Mouse (Mus musculus): ENCODE measurements around the gene Klhl5. TPM values are rescaled to one million over a fixed set of nuclear protein-coding genes. Genes with fewer than 3 reads are reported as not detected.

Gene Klhl5
- polyA plus RNA-seq, 1 experiment from 2014 or later, result 27.5 TPM

DNA sequence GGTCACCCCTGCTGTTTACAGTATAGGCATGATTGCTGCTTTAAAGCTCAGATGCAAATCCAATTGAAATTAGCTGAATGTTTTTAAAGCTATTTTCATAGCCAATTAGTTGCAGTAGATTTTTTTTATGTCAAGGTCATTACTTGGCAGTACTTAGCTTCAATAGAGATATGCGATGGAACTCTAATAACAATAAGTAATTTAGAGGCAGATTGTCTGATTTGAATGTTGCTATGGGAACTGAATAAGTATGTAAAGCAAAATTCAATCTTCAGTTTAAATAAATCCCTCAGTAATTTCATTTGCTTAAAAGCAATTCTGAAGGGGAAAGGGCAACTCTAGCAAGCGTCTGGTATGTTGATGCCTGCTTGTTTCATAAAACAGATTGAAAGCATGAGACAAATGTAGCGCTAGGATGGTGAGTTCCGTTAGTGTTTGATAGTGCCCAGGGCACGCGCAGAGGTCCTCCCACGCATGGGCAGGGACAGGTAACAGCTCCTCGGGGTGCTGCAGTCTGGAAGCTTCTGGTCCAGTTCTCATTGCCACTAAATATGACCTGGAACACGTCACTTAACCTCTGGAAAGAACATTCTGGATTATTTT is 38.3 kb downstream of the Klhl5 start:
- WGBS, result 87% methylated on average over 9 of the region's 9 CpGs
- Histone ChIP-seq H3K9ac (ENCODE audit: low read depth, low read length) (no peak overlapping the region), H3K4me1 (replicated peaks; ENCODE audit: insufficient read depth, low read length) (no peaks in the 10 kb centered on the region), H3K4me2 (ENCODE audit: low read length) (no peak overlapping the region), H3K4me3 (replicated peaks; ENCODE audit: low read depth, low read length) (no peak overlapping the region), H3K36me3 (ENCODE audit: insufficient read depth, low read length) (peaks cover 34% of the 10 kb centered on the region; the same call in 1 of the 2 replicates), H3K27me3 (ENCODE audit: insufficient read depth, low read length) (no peaks in the 10 kb centered on the region), H3K9me3 (replicated peaks; ENCODE audit: low read length) (no peaks in the 10 kb centered on the region), H3K27ac (no peak overlapping the region)
- no peak for TF ChIP-seq CTCF (IDR thresholded peaks at IDR 0.05; ENCODE audit: low read depth)
- no peak for DNase-seq (ENCODE audit: low spot score)
- no peak for ATAC-seq (replicated peaks; ENCODE audit: low FRiP score, low read depth)

GRCm38 (mm10) chr5:65146749-65147148 is 39.4 kb downstream of the Klhl5 start:
- ATAC-seq (replicated peaks; ENCODE audit: low FRiP score, low read depth) (no peak), DNase-seq (ENCODE audit: low spot score) (no peak)
- no peak overlapping the region for H3K4me2 ChIP-seq (ENCODE audit: low read length)
- H3K9me3 ChIP-seq (replicated peaks; ENCODE audit: low read length), result no peaks in the 10 kb centered on the region
- H3K27ac ChIP-seq, result no peak overlapping the region
- H3K4me1 ChIP-seq (replicated peaks; ENCODE audit: insufficient read depth, low read length), result no peaks in the 10 kb centered on the region
- H3K9ac ChIP-seq (ENCODE audit: low read depth, low read length), result no peak overlapping the region
- H3K36me3 ChIP-seq (ENCODE audit: insufficient read depth, low read length), result peaks cover 34% of the 10 kb centered on the region; the same call in 1 of the 2 replicates
- no peak for TF ChIP-seq CTCF (IDR thresholded peaks at IDR 0.05; ENCODE audit: low read depth)
- H3K27me3 ChIP-seq (ENCODE audit: insufficient read depth, low read length), result no peaks in the 10 kb centered on the region
- H3K4me3 ChIP-seq (replicated peaks; ENCODE audit: low read depth, low read length), result no peak overlapping the region
- WGBS, result 87% methylated on average over 6 of the region's 6 CpGs

DNA sequence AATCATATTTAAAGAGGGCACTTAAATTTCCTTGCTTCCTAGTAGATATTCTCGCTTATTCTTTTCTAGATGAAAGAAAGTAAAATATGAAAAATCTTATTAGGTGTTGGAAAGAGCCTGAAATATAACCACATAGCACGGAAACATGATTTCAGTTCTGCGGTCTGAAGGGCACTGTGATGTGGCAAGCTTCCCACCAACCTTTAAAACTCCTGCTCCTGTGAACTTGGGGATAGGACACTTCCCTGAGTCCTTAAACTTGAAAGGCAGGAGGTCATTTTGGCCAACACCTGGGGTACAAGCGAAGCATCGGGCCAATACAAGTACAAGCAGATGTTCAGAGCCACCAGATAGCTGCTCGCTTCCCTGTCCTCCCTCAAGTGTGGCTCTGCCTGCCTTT is 42.4 kb downstream of the Klhl5 start:
- no peak for TF ChIP-seq CTCF (IDR thresholded peaks at IDR 0.05; ENCODE audit: low read depth)
- Histone ChIP-seq H3K27ac (no peak overlapping the region), H3K4me2 (ENCODE audit: low read length) (no peak overlapping the region), H3K9me3 (replicated peaks; ENCODE audit: low read length) (no peaks in the 10 kb centered on the region), H3K36me3 (ENCODE audit: insufficient read depth, low read length) (0 out of 2 replicates have a peak, but pooled peaks cover 25% of the 10 kb centered on the region), H3K4me1 (replicated peaks; ENCODE audit: insufficient read depth, low read length) (no peaks in the 10 kb centered on the region), H3K27me3 (ENCODE audit: insufficient read depth, low read length) (no peaks in the 10 kb centered on the region), H3K4me3 (replicated peaks; ENCODE audit: low read depth, low read length) (no peak overlapping the region), H3K9ac (ENCODE audit: low read depth, low read length) (no peak overlapping the region)
- DNase-seq (ENCODE audit: low spot score), result no peak
- ATAC-seq (replicated peaks; ENCODE audit: low FRiP score, low read depth), result no peak
- 93% methylated on average over 6 of the region's 6 CpGs for WGBS

DNA sequence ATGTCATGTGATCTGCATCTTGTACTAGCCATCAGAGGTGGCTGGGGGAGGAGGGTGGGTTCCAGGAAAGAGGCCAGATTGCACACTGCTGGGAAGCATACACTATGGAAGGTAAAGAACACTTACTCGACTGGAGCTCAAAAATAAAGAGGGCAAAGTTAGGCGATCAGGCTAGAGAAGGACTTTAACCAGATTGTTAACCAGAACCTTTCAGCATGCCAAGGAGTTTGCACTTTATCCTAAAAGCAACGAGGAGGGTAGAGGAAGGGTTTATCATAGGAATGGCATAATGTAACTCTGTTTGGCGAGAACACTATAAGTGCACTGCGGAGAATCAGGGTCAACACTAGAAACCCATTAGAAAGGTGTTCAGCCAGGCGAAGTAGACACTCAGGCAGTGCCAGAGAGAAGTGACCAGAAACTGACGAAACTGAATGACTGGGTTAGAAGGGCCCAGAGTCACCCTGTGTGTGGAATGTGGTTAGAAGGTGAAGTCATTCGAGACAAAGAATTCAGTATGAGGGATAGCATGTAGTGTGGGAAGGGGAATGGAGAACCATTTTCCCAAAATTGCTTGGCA is 43.1 kb downstream of the Klhl5 start:
- no peak for DNase-seq (ENCODE audit: low spot score)
- Histone ChIP-seq H3K4me3 (replicated peaks; ENCODE audit: low read depth, low read length) (no peak overlapping the region), H3K4me1 (replicated peaks; ENCODE audit: insufficient read depth, low read length) (no peaks in the 10 kb centered on the region), H3K36me3 (ENCODE audit: insufficient read depth, low read length) (0 out of 2 replicates have a peak, but pooled peaks cover 21% of the 10 kb centered on the region), H3K27ac (no peak overlapping the region; the same call in 1 of the 2 replicates), H3K4me2 (ENCODE audit: low read length) (no peak overlapping the region), H3K9me3 (replicated peaks; ENCODE audit: low read length) (no peaks in the 10 kb centered on the region), H3K9ac (ENCODE audit: low read depth, low read length) (no peak overlapping the region), H3K27me3 (ENCODE audit: insufficient read depth, low read length) (no peaks in the 10 kb centered on the region)
- no peak for ATAC-seq (replicated peaks; ENCODE audit: low FRiP score, low read depth)
- WGBS, result 74% methylated on average over 8 of the region's 8 CpGs
- TF ChIP-seq CTCF (IDR thresholded peaks at IDR 0.05; ENCODE audit: low read depth), result no peak

- H3K36me3 ChIP-seq (ENCODE audit: insufficient read depth, low read length), result 0 out of 2 replicates have a peak, but pooled peaks cover 21% of the 10 kb centered on the region
- 89% methylated on average over 3 of the region's 3 CpGs for WGBS
- no peak overlapping the region for H3K27ac ChIP-seq
- H3K4me3 ChIP-seq (replicated peaks; ENCODE audit: low read depth, low read length), result no peak overlapping the region
- no peak for ATAC-seq (replicated peaks; ENCODE audit: low FRiP score, low read depth)
- no peaks in the 10 kb centered on the region for H3K4me1 ChIP-seq (replicated peaks; ENCODE audit: insufficient read depth, low read length)
- no peak for DNase-seq (ENCODE audit: low spot score)
- H3K27me3 ChIP-seq (ENCODE audit: insufficient read depth, low read length), result no peaks in the 10 kb centered on the region
- H3K9ac ChIP-seq (ENCODE audit: low read depth, low read length), result no peak overlapping the region
- H3K9me3 ChIP-seq (replicated peaks; ENCODE audit: low read length), result no peaks in the 10 kb centered on the region
- TF ChIP-seq CTCF (IDR thresholded peaks at IDR 0.05; ENCODE audit: low read depth), result no peak
- no peak overlapping the region for H3K4me2 ChIP-seq (ENCODE audit: low read length)
Observed at GRCm38 (mm10) chr5:65151276-65151675, 43.9 kb downstream of the Klhl5 start.

DNA sequence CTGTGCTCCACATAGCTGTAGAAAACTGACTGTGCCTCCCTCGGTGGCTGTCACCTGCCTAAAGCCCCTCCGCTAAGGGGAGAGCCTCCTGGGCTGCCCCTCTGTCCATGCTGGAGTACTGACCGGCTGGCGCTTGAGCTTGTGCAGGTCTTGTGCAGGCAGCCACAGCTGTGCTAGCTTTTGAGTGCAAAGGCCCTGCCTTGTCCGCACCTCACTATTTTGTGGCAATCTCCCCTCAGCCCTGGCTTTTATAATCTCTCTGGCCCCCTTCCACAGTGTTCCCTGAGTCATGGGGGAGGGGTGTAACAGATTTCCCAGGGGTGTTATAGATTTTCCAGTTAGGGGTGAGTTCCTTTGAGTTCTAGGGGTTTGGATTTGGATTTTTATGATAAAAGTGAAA is 44.4 kb downstream of the Klhl5 start:
- Histone ChIP-seq H3K4me3 (replicated peaks; ENCODE audit: low read depth, low read length) (no peak overlapping the region), H3K4me2 (ENCODE audit: low read length) (no peak overlapping the region), H3K27me3 (ENCODE audit: insufficient read depth, low read length) (no peaks in the 10 kb centered on the region), H3K27ac (no peak overlapping the region), H3K9ac (ENCODE audit: low read depth, low read length) (no peak overlapping the region), H3K9me3 (replicated peaks; ENCODE audit: low read length) (no peaks in the 10 kb centered on the region), H3K4me1 (replicated peaks; ENCODE audit: insufficient read depth, low read length) (no peaks in the 10 kb centered on the region), H3K36me3 (ENCODE audit: insufficient read depth, low read length) (0 out of 2 replicates have a peak, but pooled peaks cover 21% of the 10 kb centered on the region)
- ATAC-seq (replicated peaks; ENCODE audit: low FRiP score, low read depth) (no peak), DNase-seq (ENCODE audit: low spot score) (no peak)
- 83% methylated on average over 5 of the region's 5 CpGs for WGBS
- no peak for TF ChIP-seq CTCF (IDR thresholded peaks at IDR 0.05; ENCODE audit: low read depth)
